Comparison of ENCODE assay signal across 8 mouse cellular contexts in the genomic region with DNA sequence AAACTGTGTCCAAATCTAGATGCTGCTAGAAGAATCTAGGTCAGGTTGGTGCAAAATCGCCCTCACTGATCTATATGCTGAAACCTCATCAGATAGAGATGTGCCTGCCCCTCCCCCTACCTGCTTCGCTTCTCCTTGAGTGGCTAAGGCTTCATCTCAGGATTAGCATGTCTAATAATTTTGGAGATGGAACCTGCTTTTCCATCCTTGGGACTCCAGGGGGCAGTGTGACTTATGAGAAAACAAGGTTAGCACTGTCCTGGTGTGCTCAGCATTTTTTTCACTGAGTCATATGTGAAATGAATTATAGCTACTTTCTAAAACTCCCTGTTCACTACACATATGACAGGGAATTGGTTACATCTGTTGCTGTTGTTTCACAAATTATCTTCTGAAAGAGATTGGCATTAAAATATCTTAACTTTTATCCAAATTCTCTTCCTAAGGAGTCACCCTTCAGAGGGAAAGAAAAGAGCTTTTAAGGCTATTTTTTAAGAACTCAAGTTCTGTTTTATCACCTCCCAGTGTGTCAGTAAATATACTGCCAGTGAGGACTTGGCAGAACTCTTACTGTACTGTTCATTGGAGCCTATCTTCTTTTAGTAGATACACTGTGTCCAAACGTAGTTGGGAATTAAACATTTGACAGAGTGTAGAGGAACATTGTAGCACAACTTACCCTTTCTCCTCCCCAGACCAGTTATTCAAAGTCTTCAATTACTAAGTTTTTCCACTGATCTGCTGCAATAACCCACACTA.
DNase-seq lines count a peak whose midpoint lies in the region; ATAC-seq lines count a peak whose summit lies in the region.

No protein-coding gene starts in this region.

- H3K4me3 ChIP-seq in midbrain, embryonic 11.5 days (ENCODE audit: low read depth, low read length) = no peak overlapping the region
- H3K4me3 ChIP-seq in midbrain, embryonic 16.5 days (ENCODE audit: low read depth, low read length) = no peak overlapping the region
- no peak overlapping the region for H3K4me3 ChIP-seq in intestine, embryonic 15.5 days (replicated peaks)
- no peak overlapping the region for H3K4me3 ChIP-seq in midbrain, embryonic 12.5 days

- no peaks in the 10 kb centered on the region for H3K27me3 ChIP-seq in midbrain, embryonic 11.5 days (ENCODE audit: control insufficient read depth, insufficient read depth, low read length)
- no peaks in the 10 kb centered on the region for H3K27me3 ChIP-seq in midbrain, embryonic 16.5 days (ENCODE audit: control insufficient read depth, insufficient read depth, low read depth, low read length)
- H3K27me3 ChIP-seq in intestine, embryonic 15.5 days (replicated peaks) = no peaks in the 10 kb centered on the region
- H3K27me3 ChIP-seq in midbrain, embryonic 12.5 days = no peaks in the 10 kb centered on the region

- no peak for DNase-seq in midbrain, embryonic 11.5 days (ENCODE audit: low spot score, missing footprints)
- peak; percentile 9 for DNase-seq in cerebellum, adult 8-10 months
- DNase-seq in frontal cortex, postnatal 14 days (ENCODE audit: low spot score in 2 of 2) = peak; percentile 31 to 33
- DNase-seq in left cerebral cortex, adult 11 months (ENCODE audit: low spot score) = peak; percentile 44
- no peak for DNase-seq in spleen, postnatal 10 days (ENCODE audit: low spot score in 2 of 2)

- no peak overlapping the region for H3K9ac ChIP-seq in midbrain, embryonic 11.5 days (ENCODE audit: low read length)
- H3K9ac ChIP-seq in midbrain, embryonic 16.5 days (ENCODE audit: low read depth, low read length) = no peak overlapping the region
- no peak overlapping the region for H3K9ac ChIP-seq in intestine, embryonic 15.5 days
- no peak overlapping the region for H3K9ac ChIP-seq in midbrain, embryonic 12.5 days (replicated peaks)

- H3K4me2 ChIP-seq in midbrain, embryonic 11.5 days = no peak overlapping the region
- H3K4me2 ChIP-seq in midbrain, embryonic 16.5 days (ENCODE audit: low read length) = no peak overlapping the region
- H3K4me2 ChIP-seq in intestine, embryonic 15.5 days (replicated peaks) = no peak overlapping the region
- H3K4me2 ChIP-seq in midbrain, embryonic 12.5 days (replicated peaks) = no peak overlapping the region

- WGBS in midbrain, embryonic 11.5 days = 47% methylated on average over 3 of the region's 3 CpGs
- 48% methylated on average over 3 of the region's 3 CpGs for WGBS in midbrain, embryonic 16.5 days
- 48% methylated on average over 3 of the region's 3 CpGs for WGBS in intestine, embryonic 15.5 days
- WGBS in midbrain, embryonic 12.5 days = 48% methylated on average over 3 of the region's 3 CpGs

- no peak overlapping the region for H3K27ac ChIP-seq in midbrain, embryonic 11.5 days (ENCODE audit: low read depth, low read length)
- no peak overlapping the region for H3K27ac ChIP-seq in midbrain, embryonic 16.5 days (ENCODE audit: low read length)
- H3K27ac ChIP-seq in intestine, embryonic 15.5 days = no peak overlapping the region
- H3K27ac ChIP-seq in midbrain, embryonic 12.5 days (replicated peaks) = no peak overlapping the region

- peak; percentile 55; the same call in 1 of the 2 replicates for ATAC-seq in midbrain, embryonic 11.5 days (ENCODE audit: low FRiP score)
- ATAC-seq in midbrain, embryonic 16.5 days = no peak
- ATAC-seq in intestine, embryonic 15.5 days = peak; percentile 58
- peak; percentile 66 for ATAC-seq in midbrain, embryonic 12.5 days (ENCODE audit: low FRiP score, low read depth)

- H3K36me3 ChIP-seq in midbrain, embryonic 11.5 days (ENCODE audit: control insufficient read depth, insufficient read depth, low read length) = no peaks in the 10 kb centered on the region
- no peaks in the 10 kb centered on the region for H3K36me3 ChIP-seq in midbrain, embryonic 16.5 days (ENCODE audit: control insufficient read depth, insufficient read depth, low read length)
- no peaks in the 10 kb centered on the region for H3K36me3 ChIP-seq in intestine, embryonic 15.5 days
- H3K36me3 ChIP-seq in midbrain, embryonic 12.5 days = no peaks in the 10 kb centered on the region

- H3K4me1 ChIP-seq in midbrain, embryonic 11.5 days (ENCODE audit: control insufficient read depth, insufficient read depth, low read length) = no peaks in the 10 kb centered on the region
- H3K4me1 ChIP-seq in midbrain, embryonic 16.5 days (ENCODE audit: control insufficient read depth, insufficient read depth, low read length) = no peaks in the 10 kb centered on the region
- H3K4me1 ChIP-seq in intestine, embryonic 15.5 days (replicated peaks) = no peaks in the 10 kb centered on the region
- no peaks in the 10 kb centered on the region for H3K4me1 ChIP-seq in midbrain, embryonic 12.5 days

- no peaks in the 10 kb centered on the region for H3K9me3 ChIP-seq in midbrain, embryonic 11.5 days (ENCODE audit: control insufficient read depth, low read length)
- H3K9me3 ChIP-seq in midbrain, embryonic 16.5 days (replicated peaks; ENCODE audit: control insufficient read depth, low read length, poor library complexity, severe bottlenecking) = no peaks in the 10 kb centered on the region
- no peaks in the 10 kb centered on the region for H3K9me3 ChIP-seq in intestine, embryonic 15.5 days
- H3K9me3 ChIP-seq in midbrain, embryonic 12.5 days = no peaks in the 10 kb centered on the region

Comparison
In these comparisons a context has a peak if more than half of its experiments do, and no peak if none do; other contexts are left out.
1. DNase-seq: peak in cerebellum, adult 8-10 months (single experiment), frontal cortex, postnatal 14 days (2 of 2) and left cerebral cortex, adult 11 months (single experiment); none in midbrain, embryonic 11.5 days (single experiment) and spleen, postnatal 10 days (0 of 2).